Mouse (Mus musculus): ENCODE results near the gene Rgmb. TPM values are rescaled to one million over a fixed set of nuclear protein-coding genes. Genes with fewer than 3 reads are reported as not detected.

The Rgmb gene
- 2.5 to 4.5 TPM (median 2.9 TPM) in 4 replicates for total RNA-seq (2023; ENCODE audit: inconsistent age)

DNA sequence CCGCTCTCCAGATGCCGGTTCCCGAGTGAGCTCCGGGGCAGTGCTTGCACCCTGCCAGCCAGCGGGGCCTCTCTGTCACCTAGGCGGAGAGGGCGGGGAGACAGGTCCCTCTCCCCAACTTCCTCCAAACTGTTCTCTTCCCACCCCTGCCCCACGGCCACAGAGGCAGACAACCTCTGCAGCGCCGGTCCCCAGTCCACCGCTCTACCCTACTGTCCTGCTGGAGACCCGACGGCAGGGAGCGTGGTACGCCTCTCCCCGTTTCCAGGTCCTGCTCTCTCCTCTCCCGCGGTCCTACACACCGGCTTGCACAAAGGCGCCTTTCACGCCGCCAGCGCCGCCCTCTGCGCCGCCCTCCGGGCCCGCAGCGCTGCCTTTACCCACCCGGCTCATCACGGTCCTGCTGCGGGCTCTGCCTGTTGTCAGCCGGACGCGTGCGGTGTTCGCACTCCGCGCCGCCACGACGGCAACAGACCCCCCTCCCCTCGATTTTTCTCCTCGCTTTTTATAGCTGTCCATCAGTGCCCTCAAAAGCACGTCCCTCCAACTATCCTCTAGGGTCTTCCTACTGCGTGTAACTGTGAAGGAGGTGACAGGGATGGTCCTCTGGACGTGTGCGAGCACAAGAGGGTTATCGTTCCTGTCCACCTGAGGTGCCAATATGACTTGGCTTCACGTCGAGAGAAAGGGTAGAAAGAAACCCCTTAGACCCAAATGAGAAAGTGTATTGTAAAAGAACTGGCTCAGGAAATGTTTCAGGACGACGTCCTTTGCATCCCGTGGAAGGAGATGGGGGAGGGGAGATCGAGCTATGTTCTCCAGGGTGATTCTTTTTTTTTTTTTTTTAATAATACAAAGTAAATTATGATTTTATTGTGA is at the start of gene Rgmb:
Gene Rgmb (minus strand): TSS at position 274 of the 879 bp plus-strand sequence.

Other genes starting within 250 kb of the Rgmb start
- gene Chd1, start 126.1 kb downstream of the Rgmb start, total RNA-seq (2023; ENCODE audit: inconsistent age): 105 to 122 TPM (median 118 TPM) in 4 replicates

Measured in B cell, adult (primary cell).